Mouse (Mus musculus): ENCODE results near the gene Atp2c2. TPM values are rescaled to one million over a fixed set of nuclear protein-coding genes. Genes with fewer than 3 reads are reported as not detected.

Gene Atp2c2
- total RNA-seq, 2 experiments from 2014 or later, result 1.8 to 2.0 TPM

Other genes starting within 250 kb of the Atp2c2 start
- under 1 TPM; 0.21 to 0.22 TPM for gene Slc38a8, start 198.3 kb upstream of the Atp2c2 start, total RNA-seq (2021)
- 10 to 100 TPM; 62.7 to 67.9 TPM for gene Mbtps1, start 141.3 kb upstream of the Atp2c2 start, total RNA-seq (2021)
- 10 to 100 TPM; 52.3 to 53.2 TPM for gene Hsdl1, start 124.8 kb upstream of the Atp2c2 start, total RNA-seq (2021)
- under 1 TPM; 0.45 to 0.57 TPM for gene Dnaaf1, start 124.8 kb upstream of the Atp2c2 start, total RNA-seq (2021)
- 10 to 100 TPM; 12.5 to 13.0 TPM for gene Taf1c, start 94.8 kb upstream of the Atp2c2 start, total RNA-seq (2021)
- gene Adad2, start 87.3 kb upstream of the Atp2c2 start, total RNA-seq (2021), result under 1 TPM in 1 of 2 experiments, not detected in 1; 0.25 TPM
- 1 to 10 TPM in 1 of 2 experiments, under 1 TPM in 1; 0.91 to 1.1 TPM for gene Kcng4, start 64.3 kb upstream of the Atp2c2 start, total RNA-seq (2021)
- gene Wfdc1, start 33.6 kb upstream of the Atp2c2 start, total RNA-seq (2021), result 1 to 10 TPM; 5.1 to 5.2 TPM
- gene Tldc1, start 78.4 kb downstream of the Atp2c2 start, total RNA-seq (2021), result 10 to 100 TPM; 16.3 to 18.3 TPM
- gene Cotl1, start 140.5 kb downstream of the Atp2c2 start, total RNA-seq (2021), result 100 to 1,000 TPM; 129 to 134 TPM
- 1 to 10 TPM; 7.4 to 9.3 TPM for gene Klhl36, start 162.3 kb downstream of the Atp2c2 start, total RNA-seq (2021)
- 100 to 1,000 TPM in 1 of 2 experiments, 10 to 100 TPM in 1; 94.9 to 104 TPM for gene Usp10, start 210.4 kb downstream of the Atp2c2 start, total RNA-seq (2021)
- gene Gm20388, start 210.8 kb downstream of the Atp2c2 start, total RNA-seq (2021), result not detected